Mouse (Mus musculus) central nervous system, embryonic 11.5 days (tissue): ENCODE measurements around the gene Trip4. TPM values are rescaled to one million over a fixed set of nuclear protein-coding genes. Genes with fewer than 3 reads are reported as not detected.

Source experiments
- polyA plus RNA-seq: library from polyadenylated mRNA; depleted of rRNA; stranded (reverse); fragments of >200 nt; gene quantifications from 2 replicates; pipeline ENCODE4 v1.2.3, GENCODE M21; 2012; rRNA removed

The Trip4 gene
- polyA plus RNA-seq: 22.1 and 24.6 TPM in 2 replicates

GRCm38 (mm10) chr9:65908394-65909300, at the start of gene Trip4, which contains the start of gene Csnk1g1:
Trip4 (minus strand) TSS chr9:65908794.
Csnk1g1 (plus strand) TSS chr9:65908924.

DNA sequence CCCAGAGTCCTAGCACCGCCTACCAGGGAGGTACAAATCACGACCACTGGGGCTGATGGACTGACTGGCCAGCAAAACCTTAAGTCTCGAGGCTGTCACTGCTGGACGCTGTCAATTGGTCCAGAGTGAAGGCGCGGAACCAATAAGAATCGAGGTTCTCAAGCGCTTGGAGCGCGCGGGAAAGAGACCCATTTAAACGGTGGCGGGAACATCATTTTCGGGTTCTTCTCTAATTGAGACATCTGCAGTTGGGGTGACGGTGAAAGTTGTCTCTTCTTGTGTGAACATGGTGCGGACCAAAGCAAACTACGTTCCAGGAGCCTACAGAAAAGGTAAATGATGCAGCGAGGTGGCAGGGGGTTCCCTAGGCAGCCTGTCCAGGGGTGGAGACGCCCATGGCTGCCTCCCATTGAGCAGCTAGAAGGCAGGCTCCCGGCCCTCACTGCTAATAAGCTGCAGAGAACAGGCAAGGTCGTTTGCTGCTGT, 18.4 kb downstream of the Trip4 start, which contains the start of gene Pclaf:
Gene Pclaf (plus strand): TSS at position 95 of the 486 bp plus-strand sequence.

DNA sequence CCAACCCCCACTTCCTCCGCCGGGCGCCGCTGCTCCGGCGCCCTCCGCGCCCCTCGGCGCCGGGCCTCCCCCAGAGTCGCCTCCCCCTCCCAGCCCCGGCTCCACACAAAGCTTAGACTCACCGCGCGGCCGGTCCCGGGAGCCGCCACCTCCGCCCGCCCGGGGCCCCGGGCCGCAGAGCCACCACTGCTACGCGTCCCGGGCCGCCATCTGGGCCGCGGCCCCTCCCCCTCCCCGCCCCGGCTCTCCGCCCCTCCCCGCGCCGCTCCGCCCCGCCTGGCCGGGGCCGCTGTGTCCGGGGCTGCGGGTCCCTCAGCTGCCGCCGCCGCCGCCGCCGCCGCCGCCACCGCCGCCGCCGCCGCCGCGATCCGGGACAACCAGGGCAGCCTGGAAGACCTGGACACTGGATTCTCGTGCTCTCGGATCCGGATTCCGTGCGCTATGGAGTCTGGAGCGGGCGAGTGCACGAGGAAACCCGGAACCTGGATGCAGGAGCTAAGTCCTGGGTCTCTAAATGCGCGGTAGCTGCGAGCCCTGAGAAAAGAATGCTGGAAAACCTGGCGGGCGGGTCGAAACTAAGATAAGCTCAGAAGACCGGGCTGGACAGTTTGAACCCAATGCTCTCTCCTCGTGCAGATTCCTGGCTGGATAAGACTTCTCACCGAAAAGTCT, 81.1 kb downstream of the Trip4 start, which contains the start of gene Zfp609:
Gene Zfp609 (minus strand): TSS at position 221 of the 672 bp plus-strand sequence.

Other genes starting within 250 kb of the Trip4 start
- gene Oaz2, start 240.8 kb downstream of the Trip4 start, polyA plus RNA-seq: 124 and 152 TPM in 2 replicates
- 27.9 and 29.9 TPM in 2 replicates for gene Zfp609, start 81.2 kb downstream of the Trip4 start, polyA plus RNA-seq
- 93.1 and 159 TPM in 2 replicates for gene Pclaf, start 18.6 kb downstream of the Trip4 start, polyA plus RNA-seq
- gene Csnk1g1, start 130 bp upstream of the Trip4 start, polyA plus RNA-seq: 12.9 and 17.2 TPM in 2 replicates
- gene Ppib, start 151.4 kb upstream of the Trip4 start, polyA plus RNA-seq: 335 and 481 TPM in 2 replicates
- 2.5 and 4.3 TPM in 2 replicates for gene Snx22, start 160.9 kb upstream of the Trip4 start, polyA plus RNA-seq
- gene Snx1, start 217.8 kb upstream of the Trip4 start, polyA plus RNA-seq: 115 and 116 TPM in 2 replicates
- 71.0 and 75.1 TPM in 2 replicates for gene Ciao2a, start 217.8 kb upstream of the Trip4 start, polyA plus RNA-seq
- gene Dapk2, start 249.4 kb upstream of the Trip4 start, polyA plus RNA-seq: 3.4 and 3.8 TPM in 2 replicates